Mouse (Mus musculus) limb, embryonic 14.5 days (tissue): ENCODE results near the gene Mturn. TPM values are rescaled to one million over a fixed set of nuclear protein-coding genes. Genes with fewer than 3 reads are reported as not detected.

ENCODE experiments used
- ATAC-seq: fragments of 200-750 bp; cut with Nextera tagmentation; 2 replicates; pipeline ENCODE4 v1.8.0; 2017; ENCODE audit warnings: low read depth, moderate number of reproducible peaks, moderate TSS enrichment; ENCODE audit not compliant: low FRiP score
- DNase-seq: peaks from one replicate; pipeline ENCODE4 v3.0.0-alpha.2; 2015; ENCODE audit warnings: low spot score
- H3K27ac ChIP-seq: fragments of 300-500 bp; sonication (generic); replicated peaks from 2 replicates; pipeline ENCODE4 v1.5.1; 2014; ENCODE audit warnings: low read depth, mild to moderate bottlenecking, low read length, moderate library complexity, mixed read lengths
- H3K27me3 ChIP-seq: fragments of 300-500 bp; sonication (generic); 2 replicates; pipeline ENCODE4 v1.6.1; 2014; ENCODE audit warnings: low read length, mixed read lengths; ENCODE audit not compliant: control insufficient read depth, insufficient read depth
- H3K36me3 ChIP-seq: fragments of 300-500 bp; sonication (generic); 2 replicates; pipeline ENCODE4 v1.6.1; 2014; ENCODE audit warnings: mild to moderate bottlenecking, low read length, moderate library complexity, mixed read lengths; ENCODE audit not compliant: control insufficient read depth, insufficient read depth
- H3K4me1 ChIP-seq: fragments of 300-500 bp; sonication (generic); 2 replicates; pipeline ENCODE4 v1.6.1; 2014; ENCODE audit warnings: antibody characterized with exemption, low read length, mixed read lengths; ENCODE audit not compliant: control insufficient read depth, insufficient read depth
- H3K4me2 ChIP-seq: fragments of 300-500 bp; sonication (generic); replicated peaks from 2 replicates; pipeline ENCODE4 v1.6.1; 2014; ENCODE audit warnings: low read depth, mild to moderate bottlenecking, low read length, moderate library complexity; ENCODE audit not compliant: severe bottlenecking
- H3K4me3 ChIP-seq: fragments of 300-500 bp; sonication (generic); replicated peaks from 2 replicates; pipeline ENCODE4 v1.5.1; 2014; ENCODE audit warnings: low read length
- H3K9ac ChIP-seq: fragments of 300-500 bp; sonication (generic); 2 replicates; pipeline ENCODE4 v1.6.1; 2014; ENCODE audit warnings: mild to moderate bottlenecking, low read depth, low read length, moderate library complexity; ENCODE audit not compliant: severe bottlenecking
- H3K9me3 ChIP-seq: fragments of 300-500 bp; sonication (generic); 2 replicates; pipeline ENCODE4 v1.6.1; 2016; ENCODE audit warnings: low read length; ENCODE audit not compliant: control insufficient read depth
- POLR2A ChIP-seq: fragments of 200-500 bp; IDR thresholded peaks from 2 replicates; pipeline ENCODE4 v1.8.0; 2012; ENCODE audit warnings: inconsistent platforms, mild to moderate bottlenecking, moderate library complexity, borderline replicate concordance; ENCODE audit not compliant: insufficient read depth, insufficient read length; ENCODE audit errors: extremely low read depth
- WGBS: fragments of 180-500 bp; shearing (Covaris S2); extraction: QIAGEN DNeasy Blood & Tissue Kit; methylation state at CpG from one replicate; pipeline ENCODE4 v1.1.7; 2014; 5-methylcytosine and 5-hydroxymethylcytosine counted together
- polyA plus RNA-seq, 2 experiments: library from polyadenylated mRNA; depleted of rRNA in 1 of 2; stranded (reverse) in 1 of 2; unstranded in 1 of 2; fragments of >200 nt; fragmentation: Nextera tagmentation in 1 of 2; extraction: Ambion mirVana in 1 of 2; gene quantifications; 2 replicates each; pipeline versions ENCODE4 v1.2.1 to v1.2.3; 2012 to 2014

Gene Mturn
- polyA plus RNA-seq, 2 experiments, result 9.3 to 13.0 TPM

DNA sequence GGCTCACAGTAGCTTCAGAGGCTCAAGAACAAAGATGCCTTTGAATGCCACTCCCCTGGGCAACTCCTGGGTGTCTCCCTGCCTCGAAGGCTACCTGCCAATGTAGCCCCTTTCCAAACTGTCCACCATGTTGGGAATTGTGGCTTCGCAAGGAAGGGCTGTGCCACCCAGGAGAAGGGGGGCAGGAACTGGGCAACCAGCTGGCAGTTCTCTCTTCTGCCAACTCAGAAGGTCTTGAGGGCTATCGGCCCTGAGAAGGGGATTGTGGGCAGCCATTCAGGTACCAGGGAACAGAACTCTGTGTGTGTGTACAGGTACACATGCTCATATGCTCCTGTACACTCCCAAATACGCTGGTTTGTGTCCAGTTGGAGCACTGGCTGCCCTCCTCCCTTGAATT, 2.7 kb downstream of the Mturn start:
- Histone ChIP-seq H3K9ac (no peak overlapping the region), H3K27me3 (no peaks in the 10 kb centered on the region; the same call in 1 of the 2 replicates), H3K4me2 (no peak overlapping the region), H3K36me3 (no peaks in the 10 kb centered on the region), H3K4me1 (peaks cover 8% of the 10 kb centered on the region; the same call in 1 of the 2 replicates), H3K27ac (no peak overlapping the region), H3K9me3 (no peaks in the 10 kb centered on the region), H3K4me3 (no peak overlapping the region)
- DNase-seq (no peak), ATAC-seq (no peak)
- TF ChIP-seq POLR2A, result no peak
- WGBS, result 82% methylated on average over 4 of the region's 4 CpGs

GRCm38 (mm10) chr6:54685103-54685502, 3.7 kb downstream of the Mturn start:
- Histone ChIP-seq H3K4me1 (peaks cover 8% of the 10 kb centered on the region; the same call in 1 of the 2 replicates), H3K36me3 (no peaks in the 10 kb centered on the region), H3K9me3 (no peaks in the 10 kb centered on the region), H3K4me3 (no peak overlapping the region), H3K9ac (no peak overlapping the region), H3K4me2 (no peak overlapping the region), H3K27ac (no peak overlapping the region), H3K27me3 (no peaks in the 10 kb centered on the region; the same call in 1 of the 2 replicates)
- no peak for TF ChIP-seq POLR2A
- DNase-seq (no peak), ATAC-seq (no peak)
- WGBS, result 68% methylated on average over 5 of the region's 5 CpGs

DNA sequence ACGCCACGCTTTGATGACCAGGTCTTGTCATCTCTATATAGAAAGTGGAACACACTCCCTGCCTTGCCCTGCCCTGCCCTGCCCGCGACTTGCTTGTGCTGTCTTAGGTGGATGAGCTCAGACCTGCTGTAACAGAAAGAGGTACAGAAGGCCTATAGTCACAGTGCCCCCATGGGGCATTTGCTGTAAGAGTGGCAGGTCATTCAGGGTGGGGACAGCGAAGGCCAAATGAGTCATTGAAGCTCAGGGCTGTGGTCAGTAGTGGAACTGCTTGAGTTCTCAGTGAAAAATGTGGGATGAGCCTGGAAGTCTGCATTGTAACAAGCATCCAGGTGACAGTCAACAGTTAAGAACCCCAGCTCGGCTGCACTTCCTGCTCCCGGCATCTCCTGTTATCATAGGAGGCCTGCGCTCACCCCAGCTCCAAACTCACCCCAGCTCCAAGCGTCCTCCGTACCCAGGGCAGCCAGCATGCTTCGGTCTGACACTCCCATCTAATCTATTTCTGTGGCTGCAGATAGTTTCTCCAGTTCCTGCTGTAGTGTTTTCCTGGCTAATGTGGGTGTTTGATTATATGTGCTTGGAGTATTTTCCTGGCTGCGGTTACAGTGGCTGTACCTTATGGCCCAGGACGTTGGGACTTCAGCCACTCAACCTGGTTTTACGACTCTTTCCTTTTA, 4.4 kb downstream of the Mturn start:
- no peaks in the 10 kb centered on the region for H3K9me3 ChIP-seq
- DNase-seq, result no peak
- no peak overlapping the region for H3K9ac ChIP-seq
- WGBS, result 72% methylated on average over 14 of the region's 14 CpGs
- H3K27ac ChIP-seq, result no peak overlapping the region
- ATAC-seq, result no peak
- H3K4me3 ChIP-seq, result no peak overlapping the region
- no peak overlapping the region for H3K4me2 ChIP-seq
- H3K4me1 ChIP-seq, result peaks cover 4% of the 10 kb centered on the region; the same call in 1 of the 2 replicates
- no peaks in the 10 kb centered on the region for H3K36me3 ChIP-seq
- no peaks in the 10 kb centered on the region; the same call in 1 of the 2 replicates for H3K27me3 ChIP-seq
- TF ChIP-seq POLR2A, result no peak

GRCm38 (mm10) chr6:54686946-54687737, 5.7 kb downstream of the Mturn start:
- Histone ChIP-seq H3K9me3 (no peaks in the 10 kb centered on the region), H3K27ac (no peak overlapping the region), H3K36me3 (0 out of 2 replicates have a peak, but pooled peaks cover 6% of the 10 kb centered on the region), H3K4me3 (no peak overlapping the region), H3K4me2 (no peak overlapping the region), H3K9ac (no peak overlapping the region), H3K4me1 (0 out of 2 replicates have a peak, but pooled peaks cover 3% of the 10 kb centered on the region), H3K27me3 (no peaks in the 10 kb centered on the region; the same call in 1 of the 2 replicates)
- 85% methylated on average over 21 of the region's 21 CpGs for WGBS
- DNase-seq, result no peak
- no peak for TF ChIP-seq POLR2A
- no peak for ATAC-seq

- Histone ChIP-seq H3K9ac (no peak overlapping the region), H3K9me3 (no peaks in the 10 kb centered on the region), H3K36me3 (0 out of 2 replicates have a peak, but pooled peaks cover 6% of the 10 kb centered on the region), H3K4me3 (no peak overlapping the region), H3K27ac (no peak overlapping the region), H3K27me3 (no peaks in the 10 kb centered on the region; the same call in 1 of the 2 replicates), H3K4me1 (no peaks in the 10 kb centered on the region), H3K4me2 (no peak overlapping the region)
- ATAC-seq, result no peak
- TF ChIP-seq POLR2A, result no peak
- DNase-seq, result no peak
- WGBS, result 76% methylated on average over 18 of the region's 18 CpGs
These were observed 7.3 kb downstream of the Mturn start for GRCm38 (mm10) chr6:54688467-54689323.
